Mouse (Mus musculus) megakaryocyte, embryonic 14.5 days (primary cell): ENCODE results near the gene Tmem163.

Experiments
- FLI1 ChIP-seq: IDR thresholded peaks from 2 replicates; pipeline ENCODE4 v1.6.1; 2012; ENCODE audit warnings: low read length, inconsistent platforms, mixed read lengths
- GATA1 ChIP-seq: IDR thresholded peaks from 3 replicates; pipeline ENCODE4 v1.6.1; 2012; ENCODE audit warnings: mixed read lengths, low read length, inconsistent platforms, borderline replicate concordance

DNA sequence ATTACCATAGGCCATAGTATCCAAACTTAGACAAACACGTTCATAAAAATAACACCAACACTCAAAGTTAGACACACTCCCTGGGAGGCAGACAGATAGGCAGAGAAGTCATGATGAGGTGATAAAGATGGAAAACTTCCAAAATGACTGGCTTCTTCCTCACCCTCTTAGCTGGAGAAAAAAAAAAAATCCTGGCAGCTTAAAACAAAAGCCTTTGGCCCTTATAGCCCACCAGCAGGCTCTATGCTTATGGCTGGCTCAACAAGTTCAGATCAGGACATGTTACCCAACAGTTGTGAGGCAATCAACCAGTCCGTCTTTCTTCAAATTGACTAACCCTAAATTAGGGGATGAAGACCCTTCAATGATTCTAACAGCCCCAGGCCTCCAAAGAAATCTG lies 69.5 kb downstream of the Tmem163 start:
- no peak for TF ChIP-seq GATA1
- no peak for TF ChIP-seq FLI1
